Mouse (Mus musculus) left cerebral cortex, adult 2 months (tissue): ENCODE results near the gene Eif2b5. TPM values are rescaled to one million over a fixed set of nuclear protein-coding genes. Genes with fewer than 3 reads are reported as not detected.
A peak's percentile ranks its signal among the peaks of the same experiment; 100 is the strongest.

ENCODE experiments used
- DNase-seq, 2 experiments: peaks; one replicate each; pipeline ENCODE4 v3.0.0; 2021 to 2022; ENCODE audit warnings: low spot score in 2 of 2, mixed read lengths in 1 of 2; ENCODE audit errors: extremely low spot score in 1 of 2
- H3K27ac ChIP-seq: fragments of 200-600 bp; 2 replicates; pipeline ENCODE4 v1.8.1; 2022
- H3K4me3 ChIP-seq: fragments of 200-600 bp; 2 replicates; pipeline ENCODE4 v1.8.1; 2022
- CTCF ChIP-seq: fragments of 200-600 bp; IDR thresholded peaks from 2 replicates; pipeline ENCODE4 v1.8.1; 2022; ENCODE audit warnings: antibody characterized with exemption, mild to moderate bottlenecking, moderate library complexity
- intact Hi-C: fragments of 180-260 bp; cut with DNase I; formaldehyde crosslinking; loops from one replicate; pipeline ENCODE4 v1.15.1; 2025
- total RNA-seq, 2 experiments: library from RNA; stranded (reverse); gene quantifications; 2 replicates each; pipeline ENCODE4 v1.2.3; 2021

Gene Eif2b5
- total RNA-seq, 2 experiments from 2014 or later, result 59.2 to 59.6 TPM

- DNase-seq, result no peak
- TF ChIP-seq CTCF, result no peak
- intact Hi-C loops, result no loop called here
Measured at GRCm38 (mm10) chr16:20540438-20540837, 41.8 kb downstream of the Eif2b5 start.

DNA sequence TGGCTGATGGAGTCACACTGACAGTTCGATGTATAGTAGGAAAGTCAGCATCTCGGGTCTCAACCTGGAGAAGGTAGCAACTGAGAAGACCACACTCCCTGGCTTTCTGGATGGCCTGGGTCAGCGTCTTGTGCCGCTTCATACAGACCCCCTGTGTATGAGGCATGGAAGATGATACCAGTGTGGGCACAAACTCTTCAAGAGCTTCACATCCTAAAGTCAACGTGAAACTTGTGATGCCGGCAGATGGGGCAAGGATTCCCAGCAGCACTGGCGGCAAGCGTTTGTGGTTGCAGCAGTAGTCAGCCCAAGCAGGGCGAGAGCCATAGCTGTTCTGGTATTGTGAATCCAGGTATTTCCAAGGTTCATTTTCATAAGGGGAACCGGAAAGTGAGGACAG is 47.1 kb downstream of the Eif2b5 start:
- intact Hi-C loops, result loop anchor here (5.0 kb wide), 1 partner anchor 67 kb away; the partner anchor contains the start of genes Alg3, Eef1akmt4 and Gm49333
- Histone ChIP-seq H3K27ac (no peak overlapping the region), H3K4me3 (no peak overlapping the region)
- no peak for TF ChIP-seq CTCF
- no peak for DNase-seq

More at GRCm38 (mm10) chr16:20540438-20540837, 41.8 kb downstream of the Eif2b5 start:
- no peak overlapping the region for H3K27ac ChIP-seq
- H3K4me3 ChIP-seq, result no peak overlapping the region

DNA sequence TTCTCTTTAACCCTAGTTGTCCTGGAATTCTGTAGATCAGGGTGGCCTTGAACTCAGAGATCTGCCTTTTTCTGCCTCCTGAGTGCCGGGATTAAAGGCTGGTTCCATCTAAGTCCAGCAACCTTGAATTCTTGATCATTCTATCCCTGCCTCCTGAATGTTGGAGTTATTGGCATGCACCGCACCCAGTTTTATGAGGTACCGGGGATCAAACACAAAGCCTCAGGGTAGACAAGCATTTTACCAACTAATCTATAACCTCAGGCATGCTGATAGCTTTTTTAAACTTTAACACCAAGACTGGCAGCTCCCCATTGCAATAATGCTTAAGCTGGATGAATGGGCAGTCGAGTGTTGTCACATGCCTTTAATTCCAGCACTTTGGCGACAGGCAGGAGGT is 48.8 kb downstream of the Eif2b5 start:
- Histone ChIP-seq H3K4me3 (no peak overlapping the region), H3K27ac (no peak overlapping the region; the same call in 1 of the 2 replicates)
- no peak for TF ChIP-seq CTCF
- intact Hi-C loops, result loop anchor here (5.0 kb wide), 1 partner anchor 65 kb away; the partner anchor contains the start of genes Alg3, Eef1akmt4 and Gm49333
- no peak for DNase-seq

DNA sequence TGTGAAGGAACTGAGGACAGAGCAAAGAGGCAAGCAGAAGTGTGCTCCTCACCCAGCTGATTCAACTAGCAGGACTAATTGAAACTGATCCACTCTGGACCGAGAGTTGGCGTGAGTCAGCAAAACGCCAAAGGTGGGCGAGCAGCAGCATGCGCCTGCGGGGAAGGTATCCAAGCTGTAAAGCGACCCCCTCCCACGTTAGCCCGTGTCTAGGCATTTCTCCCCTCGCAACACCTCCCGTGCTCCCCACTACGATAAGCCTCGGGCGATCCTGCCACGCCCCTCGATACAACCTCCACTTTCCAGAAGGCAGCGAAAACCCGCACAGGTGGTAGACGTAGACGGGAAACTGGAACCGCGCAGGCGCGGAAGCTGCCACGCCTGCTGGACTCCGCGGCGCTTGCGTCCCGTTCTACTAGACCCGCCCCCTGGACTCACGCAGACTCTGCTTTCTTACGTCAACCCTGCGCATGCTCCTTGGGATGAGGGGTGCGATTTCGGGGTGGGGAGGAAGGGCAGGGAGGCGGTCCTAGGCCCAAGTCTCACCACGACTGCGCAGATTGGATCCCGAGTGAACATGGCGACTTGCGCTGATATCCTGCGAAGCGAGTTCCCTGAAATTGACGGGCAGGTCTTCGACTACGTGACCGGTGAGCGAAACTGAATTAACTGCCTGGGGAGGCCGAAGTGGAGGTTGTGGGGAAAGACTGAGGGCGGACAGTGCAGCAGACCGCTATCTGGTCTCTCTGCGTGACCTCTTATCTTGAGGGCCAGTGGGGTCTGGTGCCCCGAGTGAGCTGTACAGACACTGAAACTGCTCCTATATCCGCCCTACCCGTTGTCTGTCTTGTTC is 49.7 kb downstream of the Eif2b5 start, which contains the start of gene Abcf3:
Gene Abcf3, plus strand, starts transcription at position 482 of the 853 bp plus-strand sequence.
- Histone ChIP-seq H3K4me3 (peak within 1 kb of the TSS; percentile 81), H3K27ac (peak within 1 kb of the TSS; percentile 85)
- intact Hi-C loops, result loop anchor here (1.0 to 5.0 kb wide), 3 partner anchors 32 to 64 kb away; partner anchors contain the start of genes Alg3, Dvl3, Eef1akmt4 and Eif2b5
- DNase-seq, result peak; percentile 96 to 98
- TF ChIP-seq CTCF, result no peak

DNA sequence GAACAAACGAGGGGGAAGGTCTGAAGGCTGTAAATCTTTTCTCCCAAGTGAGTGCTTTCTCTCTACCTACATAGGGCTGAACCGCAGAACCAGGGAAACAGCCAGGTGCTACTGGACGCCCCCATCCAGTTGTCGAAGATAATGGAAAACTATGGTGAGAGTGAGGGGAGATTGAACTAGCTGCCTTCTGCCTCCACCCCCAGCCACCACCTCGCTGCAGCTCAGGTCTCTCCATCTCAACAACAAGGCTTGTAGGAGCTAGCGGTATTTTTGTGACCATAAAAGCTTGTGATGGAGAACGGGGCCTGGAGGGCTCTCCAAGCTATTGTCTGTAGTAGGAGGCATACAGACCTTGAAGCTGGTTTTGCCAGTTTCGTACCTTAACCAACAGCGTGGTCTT is 50.5 kb downstream of the Eif2b5 start:
- Histone ChIP-seq H3K4me3 (peak overlapping the region; percentile 81), H3K27ac (peak overlapping the region; percentile 85; the same call in 1 of the 2 replicates)
- no peak for DNase-seq
- no peak for TF ChIP-seq CTCF
- intact Hi-C loops, result loop anchor here (2.0 to 5.0 kb wide), 2 partner anchors 32 to 63 kb away; partner anchors contain the start of genes Alg3, Dvl3, Eef1akmt4 and Gm49333

GRCm38 (mm10) chr16:20551691-20552090 is 53.1 kb downstream of the Eif2b5 start:
- TF ChIP-seq CTCF, result no peak
- intact Hi-C loops, result no loop called here
- Histone ChIP-seq H3K4me3 (no peak overlapping the region), H3K27ac (no peak overlapping the region)
- DNase-seq, result no peak

DNA sequence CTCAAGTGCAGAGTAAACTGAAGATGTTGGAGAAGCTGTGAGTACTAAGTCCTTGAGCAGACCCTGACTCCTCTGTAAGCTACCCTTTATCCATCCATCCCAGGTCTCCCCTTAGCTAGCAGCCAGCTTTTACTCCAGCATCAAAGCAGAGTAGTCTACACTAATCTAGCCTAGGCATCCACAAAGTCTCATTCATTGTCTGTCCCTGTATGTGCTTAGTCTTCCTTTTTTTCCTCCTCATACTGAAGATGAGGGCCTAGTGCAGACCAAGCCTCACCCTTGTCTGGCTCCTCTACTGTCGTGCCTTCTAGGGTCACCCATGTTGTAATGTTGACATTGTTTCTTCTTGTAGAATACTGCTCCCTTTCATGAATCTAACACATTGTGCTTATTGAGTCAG is 54.0 kb downstream of the Eif2b5 start:
- intact Hi-C loops, result no loop called here

DNA sequence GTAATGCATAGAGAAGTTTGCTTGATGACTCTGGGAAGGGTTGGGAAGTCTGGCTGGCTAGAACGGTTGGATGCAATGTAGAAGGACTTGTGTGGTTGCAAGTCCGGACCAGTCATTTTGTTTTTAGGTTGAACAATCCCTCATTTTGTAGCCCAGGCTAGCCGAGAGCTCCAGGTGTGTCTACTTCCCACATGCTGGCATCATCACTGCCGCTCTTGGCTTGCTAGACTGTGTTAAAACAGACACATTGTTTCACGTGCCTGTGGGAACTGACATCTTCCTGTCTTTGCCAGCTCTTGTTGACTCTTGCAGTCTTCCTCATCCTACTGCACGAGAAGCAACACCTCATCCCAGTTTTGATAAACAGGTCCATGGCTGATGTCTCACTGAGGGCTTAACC is 56.4 kb downstream of the Eif2b5 start:
- intact Hi-C loops, result no loop called here
- no peak overlapping the region for H3K27ac ChIP-seq
- H3K4me3 ChIP-seq, result no peak overlapping the region
- no peak for TF ChIP-seq CTCF
- DNase-seq, result no peak

More for the DNA sequence above, 54.0 kb downstream of the Eif2b5 start:
- no peak overlapping the region for H3K4me3 ChIP-seq
- DNase-seq, result no peak
- H3K27ac ChIP-seq, result no peak overlapping the region
- TF ChIP-seq CTCF, result no peak

- no peak for TF ChIP-seq CTCF
- DNase-seq, result no peak
- Histone ChIP-seq H3K4me3 (no peak overlapping the region), H3K27ac (no peak overlapping the region)
- intact Hi-C loops, result no loop called here
Measured at GRCm38 (mm10) chr16:20557381-20557780, 58.8 kb downstream of the Eif2b5 start.

Other genes starting within 250 kb of the Eif2b5 start
- 10 to 100 TPM; 53.2 to 59.2 TPM for gene Parl, start 196.4 kb upstream of the Eif2b5 start, total RNA-seq
- not detected for gene Cyp2ab1, start 173.4 kb upstream of the Eif2b5 start, total RNA-seq
- gene Abcc5, start 72.4 kb upstream of the Eif2b5 start, total RNA-seq, result 100 to 1,000 TPM; 251 to 270 TPM
- gene Dvl3, start 18.2 kb downstream of the Eif2b5 start, total RNA-seq, result 10 to 100 TPM; 64.7 to 70.1 TPM
- 100 to 1,000 TPM; 804 to 827 TPM for gene Ap2m1, start 36.7 kb downstream of the Eif2b5 start, total RNA-seq
- 100 to 1,000 TPM; 102 to 109 TPM for gene Abcf3, start 49.8 kb downstream of the Eif2b5 start, total RNA-seq
- gene Vwa5b2, start 90.7 kb downstream of the Eif2b5 start, total RNA-seq, result 10 to 100 TPM; 63.4 to 68.3 TPM
- 1 to 10 TPM; 1.8 to 2.4 TPM for gene Eef1akmt4, start 112.8 kb downstream of the Eif2b5 start, total RNA-seq
- gene Gm49333, start 112.8 kb downstream of the Eif2b5 start, total RNA-seq, result under 1 TPM in 1 of 2 experiments, not detected in 1; 0.33 TPM
- 10 to 100 TPM; 11.8 to 12.2 TPM for gene Alg3, start 112.9 kb downstream of the Eif2b5 start, total RNA-seq
- gene Camk2n2, start 122.5 kb downstream of the Eif2b5 start, total RNA-seq, result 100 to 1,000 TPM; 178 to 192 TPM
- 10 to 100 TPM; 24.7 to 28.9 TPM for gene Ece2, start 131.0 kb downstream of the Eif2b5 start, total RNA-seq
- 100 to 1,000 TPM; 218 to 233 TPM for gene Psmd2, start 152.8 kb downstream of the Eif2b5 start, total RNA-seq
- gene Eif4g1, start 169.5 kb downstream of the Eif2b5 start, total RNA-seq, result 100 to 1,000 TPM; 278 to 283 TPM
- gene Fam131a, start 194.4 kb downstream of the Eif2b5 start, total RNA-seq, result 100 to 1,000 TPM; 320 to 343 TPM
- gene Polr2h, start 218.8 kb downstream of the Eif2b5 start, total RNA-seq, result 10 to 100 TPM; 22.5 to 28.6 TPM
- 10 to 100 TPM; 74.8 to 79.3 TPM for gene Clcn2, start 218.9 kb downstream of the Eif2b5 start, total RNA-seq
- 10 to 100 TPM; 50.5 to 56.3 TPM for gene Chrd, start 234.3 kb downstream of the Eif2b5 start, total RNA-seq
- 1 to 10 TPM; 7.5 to 8.7 TPM for gene Thpo, start 235.7 kb downstream of the Eif2b5 start, total RNA-seq